Mouse (Mus musculus) forebrain, embryonic 12.5 days (tissue): Measurements from ENCODE around the gene Sptbn1. TPM values are rescaled to one million over a fixed set of nuclear protein-coding genes. Genes with fewer than 3 reads are reported as not detected.

Experiments
- ATAC-seq: fragments of 200-750 bp; cut with Nextera tagmentation; 2 replicates; pipeline ENCODE4 v1.8.0; 2017; ENCODE audit warnings: moderate TSS enrichment; ENCODE audit not compliant: low FRiP score
- H3K27ac ChIP-seq: fragments of 300-500 bp; sonication (generic); 2 replicates; pipeline ENCODE4 v1.5.1; 2016; ENCODE audit warnings: mild to moderate bottlenecking
- H3K27me3 ChIP-seq: fragments of 300-500 bp; sonication (generic); 2 replicates; pipeline ENCODE4 v1.6.1; 2016; ENCODE audit warnings: mild to moderate bottlenecking
- H3K36me3 ChIP-seq: fragments of 300-500 bp; sonication (generic); replicated peaks from 2 replicates; pipeline ENCODE4 v1.6.1; 2016; ENCODE audit warnings: mild to moderate bottlenecking
- H3K4me1 ChIP-seq: fragments of 300-500 bp; sonication (generic); 2 replicates; pipeline ENCODE4 v1.6.1; 2016
- H3K4me2 ChIP-seq: fragments of 300-500 bp; sonication (generic); 2 replicates; pipeline ENCODE4 v1.6.1; 2016; ENCODE audit warnings: mild to moderate bottlenecking, moderate library complexity
- H3K4me3 ChIP-seq: fragments of 300-500 bp; sonication (generic); replicated peaks from 2 replicates; pipeline ENCODE4 v1.5.1; 2016; ENCODE audit warnings: mild to moderate bottlenecking
- H3K9ac ChIP-seq: fragments of 300-500 bp; sonication (generic); 2 replicates; pipeline ENCODE4 v1.6.1; 2016; ENCODE audit warnings: mild to moderate bottlenecking
- H3K9me3 ChIP-seq: fragments of 300-500 bp; sonication (generic); 2 replicates; pipeline ENCODE4 v1.6.1; 2016
- WGBS: fragments of 180-500 bp; shearing (Covaris S2); methylation state at CpG from one replicate; pipeline ENCODE4 v1.1.7; 2016; 5-methylcytosine and 5-hydroxymethylcytosine counted together
- polyA plus RNA-seq: library from polyadenylated mRNA; unstranded; fragments of >200 nt; fragmentation: Nextera tagmentation; extraction: Ambion mirVana; gene quantifications from 2 replicates; pipeline ENCODE4 v1.2.1, GENCODE M21; 2016

The Sptbn1 gene
- polyA plus RNA-seq, 1 experiment from 2014 or later, result 85.9 TPM

DNA sequence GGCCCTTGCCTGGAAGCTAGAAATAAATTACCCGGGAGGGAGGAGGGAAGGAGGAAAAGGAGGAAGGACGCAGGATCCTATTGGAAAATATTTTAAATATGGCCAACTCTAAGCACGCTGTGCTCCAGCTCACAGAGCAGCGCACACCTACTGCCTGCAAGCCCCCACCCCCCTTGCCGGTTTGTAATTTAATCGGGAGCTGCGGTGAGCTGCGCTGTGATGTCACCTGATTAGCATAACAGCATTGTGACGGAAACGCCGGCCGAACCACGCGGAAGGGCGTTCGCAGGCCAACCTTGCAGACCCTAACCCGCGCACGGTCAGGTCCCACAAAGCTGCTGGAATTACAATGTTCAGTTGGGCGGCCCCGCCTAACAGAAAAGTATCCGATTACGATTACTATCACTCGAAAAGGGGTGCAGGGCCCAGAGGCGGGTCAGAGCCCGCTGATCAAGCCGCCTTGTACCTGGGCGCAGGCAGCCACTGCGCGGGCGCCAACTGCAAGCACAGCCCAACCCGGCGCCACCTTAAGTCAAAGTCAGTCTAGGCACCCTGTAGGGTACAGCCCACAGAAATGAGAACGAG lies 69.8 kb downstream of the Sptbn1 start:
- H3K27ac ChIP-seq, result peak overlapping the region; percentile 32; the same call in 1 of the 2 replicates
- H3K9ac ChIP-seq, result peak overlapping the region; percentile 63
- WGBS, result under 1% methylated on average over 34 of the region's 34 CpGs
- H3K4me2 ChIP-seq, result peak overlapping the region; percentile 81
- ATAC-seq, result peak; percentile 95
- no peaks in the 10 kb centered on the region for H3K36me3 ChIP-seq
- no peaks in the 10 kb centered on the region for H3K9me3 ChIP-seq
- peak overlapping the region; percentile 51 for H3K4me3 ChIP-seq
- no peaks in the 10 kb centered on the region; the same call in 1 of the 2 replicates for H3K27me3 ChIP-seq
- H3K4me1 ChIP-seq, result peaks cover 23% of the 10 kb centered on the region

DNA sequence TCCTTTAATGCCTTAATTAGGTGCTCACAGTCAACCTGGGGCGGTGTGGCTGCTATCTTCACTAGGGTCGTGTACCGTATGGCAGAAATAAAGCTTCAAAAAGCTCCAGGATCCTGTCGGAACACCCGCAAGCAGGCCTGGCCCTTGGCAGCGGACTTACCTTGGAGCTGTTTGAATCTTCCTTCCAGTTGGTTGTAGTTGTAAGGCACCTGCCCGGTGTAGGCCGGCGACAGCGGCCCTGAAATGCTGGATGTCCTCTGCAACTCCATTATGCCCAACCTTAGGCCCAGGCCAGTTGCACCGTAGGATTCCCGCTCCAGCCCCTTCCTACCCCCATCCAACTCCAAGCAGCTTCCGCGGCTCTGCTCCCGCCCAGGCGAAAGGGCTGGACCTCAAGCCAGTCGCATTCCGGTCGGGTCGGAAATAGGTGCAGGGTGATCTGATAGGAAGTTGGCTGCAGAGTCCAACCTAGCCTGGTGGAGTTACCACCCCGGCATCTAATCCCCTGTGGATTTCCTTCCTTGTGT lies 70.3 kb downstream of the Sptbn1 start:
- peak; percentile 76 for ATAC-seq
- no peaks in the 10 kb centered on the region for H3K36me3 ChIP-seq
- no peaks in the 10 kb centered on the region; the same call in 1 of the 2 replicates for H3K27me3 ChIP-seq
- 1% methylated on average over 21 of the region's 21 CpGs for WGBS
- peak overlapping the region; percentile 63 for H3K9ac ChIP-seq
- peak overlapping the region; percentile 81 for H3K4me2 ChIP-seq
- H3K4me3 ChIP-seq, result peak overlapping the region; percentile 51
- peak overlapping the region; percentile 32; the same call in 1 of the 2 replicates for H3K27ac ChIP-seq
- no peaks in the 10 kb centered on the region for H3K9me3 ChIP-seq
- H3K4me1 ChIP-seq, result peaks cover 23% of the 10 kb centered on the region

DNA sequence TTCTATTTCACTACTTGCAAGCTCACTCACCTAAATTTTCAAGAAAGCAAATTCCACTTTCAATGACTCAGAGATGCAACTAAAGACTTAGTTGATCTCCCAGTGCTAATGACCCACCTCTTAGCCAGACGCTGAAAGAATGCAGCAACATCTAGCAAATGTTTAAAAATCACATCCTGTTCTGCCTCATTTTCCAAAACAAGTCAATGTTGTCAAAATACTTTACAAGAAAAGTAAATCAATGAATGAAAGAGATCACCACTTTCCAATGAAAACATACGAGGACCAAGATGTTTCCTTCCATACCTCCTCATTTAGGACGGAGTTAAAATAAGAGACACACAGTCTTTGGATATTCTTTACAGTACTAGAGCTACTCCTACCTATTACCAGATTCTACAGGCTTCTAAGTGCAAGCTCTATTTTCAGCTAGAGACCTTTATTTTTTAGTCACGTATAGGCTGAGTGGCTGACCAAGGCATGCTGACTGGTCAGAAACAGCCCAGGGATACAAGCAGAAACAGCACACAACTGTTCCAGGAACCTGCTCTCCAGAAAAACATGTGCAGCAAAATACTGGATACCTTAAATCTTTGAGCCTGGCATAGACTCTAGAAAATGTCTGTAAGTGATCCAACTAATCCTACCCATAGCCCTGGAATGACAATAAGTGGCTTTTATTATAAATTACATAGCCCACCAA lies 71.5 kb downstream of the Sptbn1 start:
- peak overlapping the region; percentile 81; the same call in 1 of the 2 replicates for H3K4me2 ChIP-seq
- WGBS, result 67% methylated on average over 4 of the region's 4 CpGs

DNA sequence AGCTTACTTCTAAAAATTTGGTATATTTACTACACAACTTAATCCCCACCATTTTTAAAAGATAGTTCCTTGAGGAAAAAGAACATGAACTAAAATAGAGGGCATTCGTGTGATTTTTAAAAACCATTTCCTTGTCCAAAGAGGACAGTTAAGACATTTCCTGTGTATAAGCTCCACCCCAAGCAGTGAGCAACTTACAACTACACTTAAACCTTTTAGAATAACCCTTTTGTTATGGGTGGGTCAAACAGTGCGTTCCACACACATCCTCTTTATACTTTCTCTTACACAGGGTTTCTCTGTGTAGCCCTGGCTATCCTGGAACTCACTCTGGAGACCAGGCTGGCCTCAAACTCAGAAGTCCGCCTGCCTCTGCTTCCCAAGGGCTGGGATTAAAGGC lies 72.2 kb downstream of the Sptbn1 start:
- 87% methylated on average over 3 of the region's 3 CpGs for WGBS
- H3K4me1 ChIP-seq, result peaks cover 23% of the 10 kb centered on the region
- no peaks in the 10 kb centered on the region for H3K36me3 ChIP-seq
- H3K9ac ChIP-seq, result no peak overlapping the region
- no peak for ATAC-seq
- H3K27ac ChIP-seq, result no peak overlapping the region
- H3K27me3 ChIP-seq, result no peaks in the 10 kb centered on the region; the same call in 1 of the 2 replicates
- no peak overlapping the region for H3K4me3 ChIP-seq
- no peak overlapping the region for H3K4me2 ChIP-seq
- no peaks in the 10 kb centered on the region for H3K9me3 ChIP-seq

More for the DNA sequence above, 71.5 kb downstream of the Sptbn1 start:
- no peaks in the 10 kb centered on the region for H3K36me3 ChIP-seq
- H3K4me1 ChIP-seq, result peaks cover 23% of the 10 kb centered on the region
- 0 out of 2 replicates have a peak overlapping the region, but pooled peaks have one; percentile 51 for H3K4me3 ChIP-seq
- ATAC-seq, result no peak
- no peaks in the 10 kb centered on the region for H3K9me3 ChIP-seq
- H3K27ac ChIP-seq, result no peak overlapping the region
- no peaks in the 10 kb centered on the region; the same call in 1 of the 2 replicates for H3K27me3 ChIP-seq
- H3K9ac ChIP-seq, result no peak overlapping the region

- Histone ChIP-seq H3K9me3 (no peaks in the 10 kb centered on the region), H3K4me2 (no peak overlapping the region), H3K36me3 (no peaks in the 10 kb centered on the region), H3K27me3 (no peaks in the 10 kb centered on the region), H3K9ac (no peak overlapping the region), H3K27ac (no peak overlapping the region), H3K4me3 (no peak overlapping the region), H3K4me1 (peaks cover 23% of the 10 kb centered on the region)
- WGBS, result 74% methylated on average over 1 of the region's 1 CpGs
- ATAC-seq, result no peak
These were observed 73.2 kb downstream of the Sptbn1 start for GRCm38 (mm10) chr11:30194800-30195199.

DNA sequence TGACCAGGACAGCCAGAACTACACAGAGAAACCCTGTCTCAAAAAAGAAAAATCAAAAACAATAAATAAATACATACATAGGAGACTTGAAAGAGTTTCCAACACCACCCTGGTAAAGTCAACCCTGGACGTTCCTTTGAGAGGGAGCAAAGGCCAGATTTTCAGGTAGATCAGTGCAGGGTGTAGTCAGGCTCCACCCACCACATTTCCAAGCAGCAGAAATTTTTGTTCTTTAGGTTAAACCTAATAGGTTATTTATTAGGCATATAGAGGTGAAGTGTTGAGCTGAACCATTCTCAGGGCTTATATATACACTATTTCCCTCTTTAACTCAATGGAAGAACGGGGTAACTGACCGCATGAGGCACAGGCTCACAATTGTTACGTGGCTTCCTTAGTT lies 77.0 kb downstream of the Sptbn1 start:
- no peak overlapping the region for H3K4me2 ChIP-seq
- no peak overlapping the region for H3K4me3 ChIP-seq
- no peaks in the 10 kb centered on the region for H3K36me3 ChIP-seq
- H3K27me3 ChIP-seq, result no peaks in the 10 kb centered on the region
- ATAC-seq, result no peak
- H3K9me3 ChIP-seq, result no peaks in the 10 kb centered on the region
- no peak overlapping the region for H3K27ac ChIP-seq
- peaks cover 7% of the 10 kb centered on the region; the same call in 1 of the 2 replicates for H3K4me1 ChIP-seq
- WGBS, result 90% methylated on average over 4 of the region's 4 CpGs
- no peak overlapping the region for H3K9ac ChIP-seq

- no peak overlapping the region for H3K9ac ChIP-seq
- H3K27me3 ChIP-seq, result no peaks in the 10 kb centered on the region
- WGBS, result 94% methylated on average over 3 of the region's 3 CpGs
These were observed 77.9 kb downstream of the Sptbn1 start for GRCm38 (mm10) chr11:30190119-30190518.

GRCm38 (mm10) chr11:30186902-30187470 lies 81.0 kb downstream of the Sptbn1 start:
- no peak for ATAC-seq
- Histone ChIP-seq H3K27me3 (no peaks in the 10 kb centered on the region), H3K9ac (no peak overlapping the region), H3K36me3 (no peaks in the 10 kb centered on the region), H3K4me1 (peaks cover 11% of the 10 kb centered on the region), H3K9me3 (no peaks in the 10 kb centered on the region), H3K4me3 (no peak overlapping the region), H3K27ac (no peak overlapping the region), H3K4me2 (no peak overlapping the region)
- WGBS, result 57% methylated on average over 4 of the region's 4 CpGs

More at GRCm38 (mm10) chr11:30190119-30190518, 77.9 kb downstream of the Sptbn1 start:
- Histone ChIP-seq H3K9me3 (no peaks in the 10 kb centered on the region), H3K4me3 (no peak overlapping the region), H3K4me1 (peaks cover 11% of the 10 kb centered on the region), H3K36me3 (no peaks in the 10 kb centered on the region), H3K27ac (no peak overlapping the region), H3K4me2 (no peak overlapping the region)
- no peak for ATAC-seq

- 84% methylated on average over 2 of the region's 2 CpGs for WGBS
These were observed 83.4 kb downstream of the Sptbn1 start for GRCm38 (mm10) chr11:30184527-30184926.

DNA sequence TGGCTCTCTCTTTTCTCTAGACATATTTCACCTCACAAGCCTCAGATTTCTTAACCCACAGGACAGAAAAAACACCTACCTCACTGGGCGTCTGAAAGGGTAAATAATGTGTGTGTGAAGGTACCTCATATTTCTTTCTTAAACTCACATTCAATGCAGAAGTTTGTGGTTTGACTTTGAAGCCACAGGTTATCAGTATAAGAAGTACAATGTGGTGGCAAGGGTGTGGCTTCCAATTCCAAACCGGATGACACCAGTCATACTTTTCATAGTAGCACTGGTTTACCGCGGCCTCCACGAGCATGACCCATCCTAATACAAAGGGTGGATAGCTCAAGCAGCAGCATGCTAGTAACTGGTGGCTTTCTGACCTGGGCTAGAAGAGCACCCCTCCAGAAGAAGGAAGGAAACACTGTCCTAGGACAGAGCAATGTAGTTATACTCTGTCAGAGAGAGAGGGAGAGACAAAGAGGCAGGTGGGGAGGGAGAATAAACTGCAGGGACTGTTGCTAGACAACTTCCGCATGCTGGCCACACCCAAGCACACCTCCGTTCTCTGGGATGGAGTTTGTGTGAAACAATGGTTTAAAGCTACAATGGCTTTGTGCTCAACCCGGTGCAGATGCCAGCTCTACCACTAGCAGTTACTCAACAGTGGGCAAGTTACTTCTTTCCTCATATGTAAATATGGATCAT lies 85.1 kb downstream of the Sptbn1 start:
- H3K27me3 ChIP-seq, result no peaks in the 10 kb centered on the region
- no peak overlapping the region for H3K27ac ChIP-seq
- no peaks in the 10 kb centered on the region for H3K36me3 ChIP-seq
- WGBS, result 88% methylated on average over 8 of the region's 8 CpGs
- peaks cover 11% of the 10 kb centered on the region for H3K4me1 ChIP-seq
- no peak overlapping the region for H3K9ac ChIP-seq
- no peaks in the 10 kb centered on the region for H3K9me3 ChIP-seq
- no peak overlapping the region for H3K4me2 ChIP-seq
- no peak for ATAC-seq
- no peak overlapping the region for H3K4me3 ChIP-seq

More at GRCm38 (mm10) chr11:30184527-30184926, 83.4 kb downstream of the Sptbn1 start:
- Histone ChIP-seq H3K9me3 (no peaks in the 10 kb centered on the region), H3K4me3 (no peak overlapping the region), H3K9ac (no peak overlapping the region), H3K4me2 (no peak overlapping the region), H3K4me1 (peaks cover 11% of the 10 kb centered on the region), H3K27me3 (no peaks in the 10 kb centered on the region), H3K27ac (no peak overlapping the region), H3K36me3 (no peaks in the 10 kb centered on the region)
- no peak for ATAC-seq

DNA sequence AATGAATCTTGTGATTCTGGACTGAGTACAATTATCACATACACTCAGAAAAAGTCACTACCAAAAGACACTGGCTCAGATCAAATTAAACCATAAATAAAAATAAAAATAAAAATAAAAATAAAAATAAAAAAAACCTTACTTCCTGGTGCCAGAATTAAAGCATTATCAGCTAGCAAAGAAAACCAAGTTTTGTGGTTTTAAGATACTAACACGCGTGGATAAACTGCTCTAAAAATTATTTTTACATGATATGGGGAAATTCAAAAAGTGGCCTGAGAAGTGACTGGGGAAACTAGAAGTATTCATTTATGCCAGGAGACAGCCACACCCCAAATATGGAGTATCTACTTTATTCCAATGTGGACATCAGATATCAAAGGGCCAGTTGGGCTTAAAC lies 89.8 kb downstream of the Sptbn1 start:
- H3K27ac ChIP-seq, result no peak overlapping the region
- no peak for ATAC-seq
- H3K9me3 ChIP-seq, result no peaks in the 10 kb centered on the region
- no peaks in the 10 kb centered on the region for H3K36me3 ChIP-seq
- WGBS, result 94% methylated on average over 2 of the region's 2 CpGs
- H3K9ac ChIP-seq, result no peak overlapping the region
- H3K4me1 ChIP-seq, result peaks cover 14% of the 10 kb centered on the region; the same call in 1 of the 2 replicates
- H3K4me2 ChIP-seq, result no peak overlapping the region
- no peaks in the 10 kb centered on the region for H3K27me3 ChIP-seq
- H3K4me3 ChIP-seq, result no peak overlapping the region
